Mouse (Mus musculus): ENCODE results near the gene Zfp78.
"Not testable (repeated sequence)": the region's sequence is repeated elsewhere in the genome, so short reads cannot be mapped to it uniquely, and the experiment has no call there.

The Zfp78 gene

GRCm38 (mm10) chr7:6363047-6363488 is at the start of gene Zfp78:
TSS of gene Zfp78 (plus strand) at chr7:6363280.
- no peak for DNase-seq

- DNase-seq = peak; percentile 16
These were observed 32.4 kb upstream of the Zfp78 start for GRCm38 (mm10) chr7:6330458-6331232.

GRCm38 (mm10) chr7:6331233-6331956 is 31.7 kb upstream of the Zfp78 start, which contains the start of gene Zfp583:
TSS of gene Zfp583 (minus strand) at chr7:6331285.
- DNase-seq = peak; percentile 85

GRCm38 (mm10) chr7:6339865-6340264 is 23.2 kb upstream of the Zfp78 start:
- no peak for DNase-seq

GRCm38 (mm10) chr7:6343501-6344071 is 19.5 kb upstream of the Zfp78 start, which contains the start of gene Gm3854:
TSS of gene Gm3854 (plus strand) at chr7:6343759.
- DNase-seq = peak; percentile 74

- DNase-seq = no peak
These were observed 19.0 kb upstream of the Zfp78 start for GRCm38 (mm10) chr7:6344124-6344523.

- no peak for DNase-seq
These were observed 5.0 kb upstream of the Zfp78 start for GRCm38 (mm10) chr7:6358121-6358520.

- peak; percentile 24 for DNase-seq
These were observed 4.0 kb upstream of the Zfp78 start for GRCm38 (mm10) chr7:6358937-6359590.

- DNase-seq = peak; percentile 17
These were observed 2.5 kb upstream of the Zfp78 start for GRCm38 (mm10) chr7:6360477-6361060.

GRCm38 (mm10) chr7:6361756-6362155 is 1.3 kb upstream of the Zfp78 start:
- DNase-seq = peak; percentile 20

- peak; percentile 99 for DNase-seq
These were observed 623 bp upstream of the Zfp78 start for GRCm38 (mm10) chr7:6362268-6363046.

- no peak for DNase-seq
These were observed 1.7 kb downstream of the Zfp78 start for GRCm38 (mm10) chr7:6364761-6365160.

GRCm38 (mm10) chr7:6367185-6367584 is 4.1 kb downstream of the Zfp78 start:
- no peak for DNase-seq

- not testable (repeated sequence) for DNase-seq
These were observed 5.1 kb downstream of the Zfp78 start for GRCm38 (mm10) chr7:6368146-6368545.

GRCm38 (mm10) chr7:6369460-6369859 is 6.4 kb downstream of the Zfp78 start:
- no peak for DNase-seq

GRCm38 (mm10) chr7:6372993-6373392 is 9.9 kb downstream of the Zfp78 start:
- DNase-seq = no peak

GRCm38 (mm10) chr7:6378441-6378840 is 15.4 kb downstream of the Zfp78 start:
- no peak for DNase-seq

- no peak for DNase-seq
These were observed 18.4 kb downstream of the Zfp78 start for GRCm38 (mm10) chr7:6381431-6381830.

- DNase-seq = peak; percentile 88
These were observed 20.0 kb downstream of the Zfp78 start, which contains the start of gene Zfp28 for GRCm38 (mm10) chr7:6383044-6383455. TSS of gene Zfp28 (plus strand) at chr7:6383295.

- DNase-seq = no peak
These were observed 20.9 kb downstream of the Zfp78 start for GRCm38 (mm10) chr7:6384011-6384410.

- DNase-seq = no peak
These were observed 23.9 kb downstream of the Zfp78 start for GRCm38 (mm10) chr7:6386995-6387394.

- no peak for DNase-seq
These were observed 25.9 kb downstream of the Zfp78 start for GRCm38 (mm10) chr7:6388971-6389370.

Data from cerebellum, adult 11 months (tissue).